Mouse (Mus musculus) forebrain, embryonic 10.5 days (tissue): ENCODE data around the gene BC005537. TPM values are rescaled to one million over a fixed set of nuclear protein-coding genes. Genes with fewer than 3 reads are reported as not detected.
A peak's percentile ranks its signal among the peaks of the same experiment; 100 is the strongest.
"Not testable (repeated sequence)": the region's sequence is repeated elsewhere in the genome, so short reads cannot be mapped to it uniquely, and the experiment has no call there.

Source experiments
- DNase-seq: peaks from one replicate; pipeline ENCODE4 v3.0.0-alpha.2; 2017; ENCODE audit warnings: low spot score; ENCODE audit errors: extremely low spot score
- H3K27ac ChIP-seq: fragments of 300-500 bp; sonication (generic); 2 replicates; pipeline ENCODE4 v1.5.1; 2016; ENCODE audit warnings: mild to moderate bottlenecking
- H3K27me3 ChIP-seq: fragments of 300-500 bp; sonication (generic); 2 replicates; pipeline ENCODE4 v1.6.1; 2016; ENCODE audit warnings: mild to moderate bottlenecking; ENCODE audit not compliant: poor library complexity, severe bottlenecking
- H3K36me3 ChIP-seq: fragments of 300-500 bp; sonication (generic); replicated peaks from 2 replicates; pipeline ENCODE4 v1.6.1; 2016; ENCODE audit warnings: mild to moderate bottlenecking, moderate library complexity
- H3K4me1 ChIP-seq: fragments of 300-500 bp; sonication (generic); 2 replicates; pipeline ENCODE4 v1.6.1; 2016
- H3K4me3 ChIP-seq: fragments of 300-500 bp; sonication (generic); 2 replicates; pipeline ENCODE4 v1.5.1; 2016; ENCODE audit warnings: mild to moderate bottlenecking, moderate library complexity
- H3K9me3 ChIP-seq: fragments of 300-500 bp; sonication (generic); 2 replicates; pipeline ENCODE4 v1.6.1; 2016; ENCODE audit warnings: mild to moderate bottlenecking, moderate library complexity
- WGBS: fragments of 180-500 bp; shearing (Covaris S2); methylation state at CpG from one replicate; pipeline ENCODE4 v1.1.7; 2016; 5-methylcytosine and 5-hydroxymethylcytosine counted together
- polyA plus RNA-seq: library from polyadenylated mRNA; unstranded; fragments of >200 nt; fragmentation: Nextera tagmentation; extraction: Ambion mirVana; gene quantifications from 2 replicates; pipeline ENCODE4 v1.2.1, GENCODE M21; 2016

The BC005537 gene
- polyA plus RNA-seq, 1 experiment from 2014 or later, result 11.4 TPM

- WGBS, result 5% methylated on average over 21 of the region's 21 CpGs
- Histone ChIP-seq H3K27ac (peak overlapping the region; percentile 97), H3K4me3 (peak overlapping the region; percentile 97), H3K27me3 (no peaks in the 10 kb centered on the region), H3K4me1 (peaks cover 27% of the 10 kb centered on the region), H3K36me3 (peaks cover 29% of the 10 kb centered on the region), H3K9me3 (no peaks in the 10 kb centered on the region)
- DNase-seq, result no peak
Measured at GRCm38 (mm10) chr13:24832131-24832810, 30.8 kb downstream of the BC005537 start.

- 81% methylated on average over 2 of the region's 2 CpGs for WGBS
- H3K36me3 ChIP-seq, result peaks cover 34% of the 10 kb centered on the region
- DNase-seq, result no peak
- peak overlapping the region; percentile 97; the same call in 1 of the 2 replicates for H3K27ac ChIP-seq
- no peaks in the 10 kb centered on the region for H3K9me3 ChIP-seq
- H3K27me3 ChIP-seq, result no peaks in the 10 kb centered on the region
- H3K4me1 ChIP-seq, result peaks cover 27% of the 10 kb centered on the region
- H3K4me3 ChIP-seq, result peak overlapping the region; percentile 97
Measured at GRCm38 (mm10) chr13:24832811-24833155, 31.3 kb downstream of the BC005537 start.

- H3K27me3 ChIP-seq, DNase-seq, H3K9me3 ChIP-seq, H3K27ac ChIP-seq, H3K4me3 ChIP-seq: not testable (repeated sequence)
- WGBS, result 94% methylated on average over 8 of the region's 8 CpGs
- Histone ChIP-seq H3K4me1 (peaks cover 17% of the 10 kb centered on the region), H3K36me3 (peaks cover 80% of the 10 kb centered on the region)
Measured at GRCm38 (mm10) chr13:24837765-24838164, 36.3 kb downstream of the BC005537 start.

GRCm38 (mm10) chr13:24839831-24840230, 38.4 kb downstream of the BC005537 start:
- peaks cover 9% of the 10 kb centered on the region for H3K4me1 ChIP-seq
- H3K27ac ChIP-seq, result no peak overlapping the region
- no peak for DNase-seq
- no peaks in the 10 kb centered on the region for H3K9me3 ChIP-seq
- H3K36me3 ChIP-seq, result peaks cover 73% of the 10 kb centered on the region
- H3K4me3 ChIP-seq, result no peak overlapping the region
- no peaks in the 10 kb centered on the region for H3K27me3 ChIP-seq
- 82% methylated on average over 3 of the region's 3 CpGs for WGBS

- no peaks in the 10 kb centered on the region; the same call in 1 of the 2 replicates for H3K27me3 ChIP-seq
- H3K27ac ChIP-seq, result no peak overlapping the region
- 95% methylated on average over 3 of the region's 3 CpGs for WGBS
- no peak overlapping the region for H3K4me3 ChIP-seq
- peaks cover 57% of the 10 kb centered on the region for H3K36me3 ChIP-seq
- no peak for DNase-seq
- H3K4me1 ChIP-seq, result peaks cover 21% of the 10 kb centered on the region
- no peaks in the 10 kb centered on the region for H3K9me3 ChIP-seq
Measured at GRCm38 (mm10) chr13:24841702-24842101, 40.2 kb downstream of the BC005537 start.

GRCm38 (mm10) chr13:24844983-24845955, 43.8 kb downstream of the BC005537 start, which contains the start of gene D130043K22Rik:
Gene D130043K22Rik (plus strand): TSS chr13:24845135.
- Histone ChIP-seq H3K27ac (peak within 1 kb of the TSS; percentile 75), H3K36me3 (peaks cover 25% of the 10 kb centered on the region), H3K4me1 (peaks cover 21% of the 10 kb centered on the region), H3K4me3 (peak within 1 kb of the TSS; percentile 65), H3K9me3 (no peaks in the 10 kb centered on the region), H3K27me3 (no peaks in the 10 kb centered on the region; the same call in 1 of the 2 replicates)
- 13% methylated on average over 40 of the region's 40 CpGs for WGBS
- peak; percentile 61 for DNase-seq

- Histone ChIP-seq H3K9me3 (no peaks in the 10 kb centered on the region), H3K27me3 (no peaks in the 10 kb centered on the region; the same call in 1 of the 2 replicates), H3K27ac (no peak overlapping the region), H3K4me1 (peaks cover 17% of the 10 kb centered on the region), H3K4me3 (no peak overlapping the region), H3K36me3 (no peaks in the 10 kb centered on the region)
- DNase-seq, result no peak
- WGBS, result 87% methylated on average over 4 of the region's 4 CpGs
Measured at GRCm38 (mm10) chr13:24849318-24849717, 47.9 kb downstream of the BC005537 start.

GRCm38 (mm10) chr13:24851989-24852388, 50.5 kb downstream of the BC005537 start:
- 92% methylated on average over 2 of the region's 2 CpGs for WGBS
- DNase-seq, result no peak
- no peaks in the 10 kb centered on the region for H3K36me3 ChIP-seq
- H3K9me3 ChIP-seq, result no peaks in the 10 kb centered on the region
- no peaks in the 10 kb centered on the region for H3K4me1 ChIP-seq
- no peaks in the 10 kb centered on the region for H3K27me3 ChIP-seq
- H3K4me3 ChIP-seq, result no peak overlapping the region
- H3K27ac ChIP-seq, result no peak overlapping the region

GRCm38 (mm10) chr13:24852570-24852969, 51.1 kb downstream of the BC005537 start:
- H3K9me3 ChIP-seq, result no peaks in the 10 kb centered on the region

GRCm38 (mm10) chr13:24859115-24859514, 57.7 kb downstream of the BC005537 start:
- H3K9me3 ChIP-seq, result no peaks in the 10 kb centered on the region
- no peak overlapping the region for H3K27ac ChIP-seq
- no peaks in the 10 kb centered on the region for H3K4me1 ChIP-seq
- no peak overlapping the region for H3K4me3 ChIP-seq
- H3K27me3 ChIP-seq, result no peaks in the 10 kb centered on the region
- DNase-seq, result no peak
- H3K36me3 ChIP-seq, result no peaks in the 10 kb centered on the region

More at GRCm38 (mm10) chr13:24852570-24852969, 51.1 kb downstream of the BC005537 start:
- Histone ChIP-seq H3K27me3 (no peaks in the 10 kb centered on the region), H3K27ac (no peak overlapping the region), H3K36me3 (no peaks in the 10 kb centered on the region), H3K4me3 (no peak overlapping the region), H3K4me1 (no peaks in the 10 kb centered on the region)
- WGBS, result 89% methylated on average over 3 of the region's 3 CpGs
- DNase-seq, result no peak

GRCm38 (mm10) chr13:24861084-24861483, 59.6 kb downstream of the BC005537 start:
- Histone ChIP-seq H3K9me3 (no peaks in the 10 kb centered on the region), H3K27ac (no peak overlapping the region), H3K4me3 (no peak overlapping the region), H3K27me3 (no peaks in the 10 kb centered on the region), H3K36me3 (no peaks in the 10 kb centered on the region), H3K4me1 (no peaks in the 10 kb centered on the region)
- DNase-seq, result no peak
- 83% methylated on average over 12 of the region's 12 CpGs for WGBS

- 94% methylated on average over 7 of the region's 7 CpGs for WGBS
- Histone ChIP-seq H3K27ac (no peak overlapping the region), H3K27me3 (no peaks in the 10 kb centered on the region), H3K9me3 (no peaks in the 10 kb centered on the region), H3K4me1 (no peaks in the 10 kb centered on the region), H3K36me3 (no peaks in the 10 kb centered on the region), H3K4me3 (no peak overlapping the region)
- DNase-seq, result no peak
Measured at GRCm38 (mm10) chr13:24862021-24862420, 60.6 kb downstream of the BC005537 start.

- DNase-seq, result no peak
Measured at GRCm38 (mm10) chr13:24862520-24862919, 61.1 kb downstream of the BC005537 start.

More at GRCm38 (mm10) chr13:24862520-24862919, 61.1 kb downstream of the BC005537 start:
- H3K4me1 ChIP-seq, result no peaks in the 10 kb centered on the region
- no peaks in the 10 kb centered on the region for H3K36me3 ChIP-seq
- no peak overlapping the region for H3K27ac ChIP-seq
- 61% methylated on average over 7 of the region's 7 CpGs for WGBS
- H3K4me3 ChIP-seq, result no peak overlapping the region
- no peaks in the 10 kb centered on the region for H3K9me3 ChIP-seq
- H3K27me3 ChIP-seq, result no peaks in the 10 kb centered on the region
